Mouse (Mus musculus) cerebellum, adult 11 months (tissue): ENCODE results near the gene Atp6v1a.

Experiments used
- DNase-seq: peaks from one replicate; pipeline ENCODE4 v3.0.0; 2022

Atp6v1a gene

GRCm38 (mm10) chr16:44139536-44140185 lies at the start of gene Atp6v1a, which contains the start of gene Naa50:
Gene Atp6v1a (minus strand): TSS chr16:44139705.
Gene Naa50 (plus strand): TSS chr16:44139830.
- peak; percentile 90 for DNase-seq

GRCm38 (mm10) chr16:44188766-44189165 lies 49.3 kb upstream of the Atp6v1a start:
- DNase-seq, result no peak

GRCm38 (mm10) chr16:44187172-44187571 lies 47.7 kb upstream of the Atp6v1a start:
- DNase-seq, result no peak

GRCm38 (mm10) chr16:44184769-44185168 lies 45.3 kb upstream of the Atp6v1a start:
- DNase-seq, result no peak

GRCm38 (mm10) chr16:44182597-44182996 lies 43.1 kb upstream of the Atp6v1a start:
- DNase-seq, result no peak

- no peak for DNase-seq
Measured at GRCm38 (mm10) chr16:44178555-44178954, 39.0 kb upstream of the Atp6v1a start.

GRCm38 (mm10) chr16:44176511-44176910 lies 37.0 kb upstream of the Atp6v1a start:
- no peak for DNase-seq

- no peak for DNase-seq
Measured at GRCm38 (mm10) chr16:44175001-44175400, 35.5 kb upstream of the Atp6v1a start.

- no peak for DNase-seq
Measured at GRCm38 (mm10) chr16:44173966-44174530, 34.5 kb upstream of the Atp6v1a start.

- DNase-seq, result peak; percentile 63
Measured at GRCm38 (mm10) chr16:44173155-44173941, 33.8 kb upstream of the Atp6v1a start, which contains the start of gene Usf3. Gene Usf3 (plus strand): TSS chr16:44173246.

GRCm38 (mm10) chr16:44172297-44173154 lies 33.0 kb upstream of the Atp6v1a start:
- peak; percentile 98 for DNase-seq

- no peak for DNase-seq
Measured at GRCm38 (mm10) chr16:44168990-44169389, 29.5 kb upstream of the Atp6v1a start.

- no peak for DNase-seq
Measured at GRCm38 (mm10) chr16:44165182-44165581, 25.7 kb upstream of the Atp6v1a start.

GRCm38 (mm10) chr16:44163831-44164230 lies 24.3 kb upstream of the Atp6v1a start:
- DNase-seq, result no peak

- no peak for DNase-seq
Measured at GRCm38 (mm10) chr16:44159325-44159724, 19.8 kb upstream of the Atp6v1a start.

- DNase-seq, result no peak
Measured at GRCm38 (mm10) chr16:44154497-44155057, 15.1 kb upstream of the Atp6v1a start.

- no peak for DNase-seq
Measured at GRCm38 (mm10) chr16:44149002-44149767, 9.7 kb upstream of the Atp6v1a start.

GRCm38 (mm10) chr16:44141483-44141882 lies 2.0 kb upstream of the Atp6v1a start:
- no peak for DNase-seq

- peak; percentile 67 for DNase-seq
Measured at GRCm38 (mm10) chr16:44140186-44140787, 782 bp upstream of the Atp6v1a start.

GRCm38 (mm10) chr16:44138979-44139535 lies 448 bp downstream of the Atp6v1a start:
- DNase-seq, result peak; percentile 84
